Mouse (Mus musculus): ENCODE measurements around the gene Gm4881.

Gene Gm4881

DNA sequence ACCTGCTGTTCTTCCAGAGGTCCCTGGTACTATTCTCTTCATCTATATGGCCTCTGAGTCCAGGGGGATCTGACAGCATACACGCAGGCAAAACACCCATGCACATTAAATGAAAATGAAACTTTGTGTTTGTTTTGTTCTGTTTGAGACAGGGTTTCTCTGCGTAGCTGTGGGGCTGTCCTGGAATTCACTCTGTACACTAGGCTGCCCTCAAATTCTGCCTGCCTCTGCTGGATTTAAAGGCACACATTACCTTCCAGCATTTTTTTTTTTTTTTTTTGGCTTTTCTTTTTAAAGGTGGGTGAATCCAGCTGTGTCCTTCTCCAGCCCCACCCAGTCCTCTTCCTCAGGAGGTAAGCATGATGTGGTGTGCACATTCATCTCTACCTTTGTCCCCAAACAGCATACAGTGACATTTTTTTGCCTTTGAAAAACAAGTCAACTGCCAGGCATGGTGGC is 52.1 kb downstream of the Gm4881 start:
- POLR2A ChIA-PET, result interaction anchor here (0.6 to 18.4 kb wide), 38 partner anchors 7 to 508 kb away, joined by 3 to 436 read pairs (median 8); partner anchors contain the start of genes Arhgef1 (in 4 of the 4), Dmrtc2 (in 3 of the 4), Lypd4 (in 3 of the 4) and Rps19 (in 3 of the 4)
- CTCF ChIA-PET, result interaction anchor here in 2 of 4 experiments (0.7 to 7.1 kb wide), 3 partner anchors 13 to 58 kb away, joined by 4 to 92 read pairs (median 19); partner anchors contain the start of gene Arhgef1 (in 1 of the 2)

DNA sequence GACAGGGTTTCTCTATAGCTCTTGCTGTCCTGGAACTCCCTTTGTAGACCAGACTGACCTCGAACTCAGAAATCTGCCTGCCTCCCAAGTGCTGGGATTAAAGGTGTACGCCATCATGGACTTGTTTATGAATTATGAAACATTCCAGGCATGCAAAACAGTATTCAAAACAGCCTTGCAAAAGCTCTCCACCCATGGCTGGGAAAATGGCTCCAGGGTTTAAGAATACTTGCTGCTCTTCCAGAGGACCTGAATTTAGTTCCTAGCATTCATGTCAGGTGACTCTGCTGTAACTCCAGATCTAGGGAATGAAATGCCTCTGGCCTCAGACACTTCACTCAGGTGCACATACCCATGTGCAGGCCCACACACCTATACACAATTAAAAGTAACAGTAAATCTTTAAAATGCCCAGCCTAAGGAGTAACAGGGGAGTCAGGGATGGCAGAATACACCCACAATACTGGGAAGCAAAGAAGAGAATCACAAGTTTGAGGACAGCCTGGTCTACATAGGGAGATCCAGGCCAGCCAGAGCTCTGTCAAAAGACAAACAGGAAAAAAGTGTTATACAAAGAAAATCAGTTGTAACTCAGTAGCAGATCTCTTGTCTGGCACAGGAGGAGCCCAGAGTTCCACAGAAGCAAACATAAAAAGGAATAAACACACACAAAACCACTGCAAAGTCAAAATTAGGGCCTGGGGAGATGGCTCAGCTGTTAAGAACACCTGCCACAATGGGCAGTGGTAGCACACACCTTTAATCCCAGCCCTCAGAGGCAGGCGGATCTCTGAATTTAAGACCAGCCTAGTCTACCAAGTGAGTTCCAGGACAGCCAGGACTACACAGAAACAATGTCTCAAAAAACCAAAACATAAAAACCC is 52.8 kb downstream of the Gm4881 start:
- ChIA-PET POLR2A (interaction anchor here (0.6 to 18.4 kb wide), 71 partner anchors 6 to 609 kb away, joined by 3 to 436 read pairs (median 8); partner anchors contain the start of genes Arhgef1 (in 4 of the 4), Dmrtc2 (in 3 of the 4), Lypd4 (in 3 of the 4) and Rabac1 (in 3 of the 4)), CTCF (interaction anchor here (0.7 to 7.1 kb wide), 17 partner anchors 10 to 81 kb away, joined by 3 to 92 read pairs (median 7); partner anchors contain the start of genes Arhgef1 (in 1 of the 4) and Rabac1 (in 1 of the 4))

DNA sequence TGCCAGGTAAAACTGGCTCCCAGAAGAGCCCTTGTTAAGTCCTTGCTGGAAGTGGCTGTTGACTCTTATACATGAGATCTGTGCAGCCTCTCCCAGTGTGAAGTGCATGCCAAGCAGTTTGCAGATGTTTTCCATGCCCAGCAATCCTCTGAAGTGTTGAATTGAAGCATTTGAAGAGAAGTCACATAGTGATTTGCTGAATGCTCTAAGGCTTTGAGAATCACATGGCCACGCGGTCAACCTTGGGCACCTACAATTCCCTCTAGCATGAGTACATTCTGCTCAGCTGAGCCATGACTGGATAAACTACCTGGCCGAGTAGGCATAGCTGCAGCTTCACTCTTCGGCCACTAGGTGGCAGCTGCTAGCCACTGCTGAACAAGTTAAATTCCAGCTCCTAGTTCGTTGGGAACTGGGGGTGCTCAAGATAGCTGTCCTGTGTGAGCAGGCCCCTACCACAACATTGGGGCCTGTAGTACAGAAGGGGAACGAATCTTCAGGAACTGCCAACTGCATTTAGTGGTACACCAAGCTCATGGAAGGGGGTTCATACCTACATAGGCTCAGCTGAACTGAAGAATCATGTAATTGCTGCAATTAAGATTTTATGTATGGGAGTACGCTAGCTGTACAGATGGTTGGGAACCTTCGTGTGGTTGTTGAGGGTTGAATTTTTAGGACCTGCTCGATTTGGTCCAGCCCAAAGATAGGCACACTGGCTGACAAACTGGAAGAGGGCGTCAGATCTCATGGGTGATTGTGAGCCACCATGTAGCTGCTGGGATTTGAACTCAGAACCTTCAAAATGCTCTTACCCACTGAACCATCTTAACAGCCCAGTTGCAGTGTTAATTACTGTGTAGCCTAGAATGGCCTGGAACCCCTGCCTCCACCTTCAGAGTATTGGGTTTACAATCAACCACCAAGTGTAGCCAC is 53.7 kb downstream of the Gm4881 start:
- CTCF ChIA-PET, result interaction anchor here (0.5 to 7.1 kb wide), 36 partner anchors 9 to 429 kb away, joined by 3 to 92 read pairs (median 5); partner anchors contain the start of genes Arhgef1 (in 2 of the 4) and Rabac1 (in 2 of the 4)
- POLR2A ChIA-PET, result interaction anchor here (0.6 to 18.4 kb wide), 110 partner anchors 9 to 608 kb away, joined by 3 to 436 read pairs (median 5); partner anchors contain the start of genes Arhgef1 (in 4 of the 4), Dmrtc2 (in 4 of the 4), Lypd4 (in 4 of the 4) and Rabac1 (in 4 of the 4)

DNA sequence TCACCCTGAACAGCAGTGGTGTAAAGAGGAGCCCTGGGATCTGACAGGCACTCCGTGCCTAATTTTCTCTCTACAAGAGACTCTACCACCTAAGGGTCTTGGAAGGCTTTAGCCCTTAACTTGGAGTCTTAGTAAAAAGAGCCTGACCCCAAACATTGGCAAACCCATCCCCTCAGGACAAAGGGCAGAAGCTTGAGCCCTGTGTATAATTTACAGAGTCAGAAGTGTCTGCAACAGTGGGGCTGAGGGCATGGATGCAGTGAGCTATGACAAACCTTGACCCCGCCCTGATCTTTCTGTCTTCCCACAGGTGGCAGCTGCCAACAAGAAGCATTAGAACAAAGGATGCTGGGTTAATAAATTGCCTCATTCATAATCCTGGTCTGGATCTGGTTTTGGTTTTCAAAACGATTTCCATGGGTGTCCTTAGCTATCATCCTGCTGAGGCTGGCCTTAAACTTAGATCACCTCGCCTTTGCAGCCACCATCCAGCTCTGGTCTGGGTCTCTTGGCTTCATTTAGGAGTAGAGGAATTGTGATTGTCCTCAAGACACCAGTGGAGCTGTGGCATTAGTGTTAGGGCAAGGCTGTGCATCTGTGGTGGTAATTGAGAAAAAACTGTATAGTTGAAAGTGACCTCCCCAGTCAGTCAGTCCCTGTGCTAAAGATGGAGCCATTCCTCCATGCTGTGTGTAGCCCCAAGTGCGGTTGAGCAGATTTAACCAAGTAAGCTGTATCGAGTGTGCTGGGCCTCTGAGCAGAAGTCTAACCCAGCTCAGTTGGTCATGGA is 54.7 kb downstream of the Gm4881 start:
- POLR2A ChIA-PET, result interaction anchor here (0.5 to 18.4 kb wide), 92 partner anchors 9 to 590 kb away, joined by 3 to 436 read pairs (median 6); partner anchors contain the start of genes Arhgef1 (in 4 of the 4), Dmrtc2 (in 4 of the 4), Lypd4 (in 4 of the 4) and Rabac1 (in 3 of the 4)
- CTCF ChIA-PET, result interaction anchor here (0.5 to 7.1 kb wide), 31 partner anchors 8 to 428 kb away, joined by 3 to 92 read pairs (median 5); partner anchors contain the start of genes Arhgef1 (in 2 of the 4) and Rabac1 (in 2 of the 4)

DNA sequence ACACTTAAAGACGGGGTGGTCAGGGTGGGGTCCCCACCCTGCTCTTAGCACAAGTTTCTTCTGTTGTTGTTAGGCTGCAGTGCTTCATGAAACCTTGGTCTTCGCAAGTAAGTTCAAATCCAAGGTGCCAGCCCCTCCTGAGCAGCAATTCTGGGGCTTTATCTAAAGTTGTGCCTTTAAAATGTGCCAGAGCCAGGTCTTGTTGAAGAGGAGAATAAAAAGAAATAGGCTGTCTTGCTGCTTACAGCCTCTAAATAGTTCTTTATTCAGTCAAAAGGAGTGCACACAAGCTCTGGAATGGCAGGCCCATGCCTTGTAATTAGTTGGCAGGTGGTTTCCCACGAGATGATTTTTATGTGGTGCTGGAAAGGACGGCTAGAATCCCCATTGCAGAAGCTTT is 57.2 kb downstream of the Gm4881 start:
- POLR2A ChIA-PET, result interaction anchor here (0.6 to 18.4 kb wide), 47 partner anchors 7 to 369 kb away, joined by 3 to 436 read pairs (median 4); partner anchors contain the start of genes Arhgef1 (in 3 of the 4), Dmrtc2 (in 3 of the 4), Lypd4 (in 3 of the 4) and Rabac1 (in 3 of the 4)
- CTCF ChIA-PET, result interaction anchor here in 1 of 4 experiments (1.0 to 1.1 kb wide), 2 partner anchors 70 to 78 kb away, joined by 3 to 4 read pairs; no protein-coding TSS in a partner anchor

DNA sequence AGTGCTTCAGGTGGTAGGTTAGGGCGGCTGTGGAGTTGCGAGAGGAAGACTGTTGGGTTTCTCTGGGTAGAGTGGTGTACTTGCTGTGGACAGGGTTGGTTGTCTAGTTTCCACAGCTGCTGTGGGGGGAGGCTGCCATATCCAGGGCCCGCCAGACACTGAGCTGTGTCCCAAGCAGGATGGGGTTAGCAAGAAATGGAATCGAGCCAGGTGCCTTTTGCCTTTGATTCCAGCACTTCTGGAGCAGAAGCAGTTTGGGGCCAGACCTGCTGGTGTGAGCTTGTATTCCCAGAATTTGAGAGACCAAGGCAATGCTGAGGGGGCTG is 58.0 kb downstream of the Gm4881 start:
- ChIA-PET CTCF (no interaction called here), POLR2A (interaction anchor here (0.6 to 18.4 kb wide), 40 partner anchors 8 to 781 kb away, joined by 3 to 436 read pairs (median 6); partner anchors contain the start of genes Arhgef1 (in 3 of the 4), Dmrtc2 (in 3 of the 4), Lypd4 (in 3 of the 4) and Rabac1 (in 2 of the 4))

DNA sequence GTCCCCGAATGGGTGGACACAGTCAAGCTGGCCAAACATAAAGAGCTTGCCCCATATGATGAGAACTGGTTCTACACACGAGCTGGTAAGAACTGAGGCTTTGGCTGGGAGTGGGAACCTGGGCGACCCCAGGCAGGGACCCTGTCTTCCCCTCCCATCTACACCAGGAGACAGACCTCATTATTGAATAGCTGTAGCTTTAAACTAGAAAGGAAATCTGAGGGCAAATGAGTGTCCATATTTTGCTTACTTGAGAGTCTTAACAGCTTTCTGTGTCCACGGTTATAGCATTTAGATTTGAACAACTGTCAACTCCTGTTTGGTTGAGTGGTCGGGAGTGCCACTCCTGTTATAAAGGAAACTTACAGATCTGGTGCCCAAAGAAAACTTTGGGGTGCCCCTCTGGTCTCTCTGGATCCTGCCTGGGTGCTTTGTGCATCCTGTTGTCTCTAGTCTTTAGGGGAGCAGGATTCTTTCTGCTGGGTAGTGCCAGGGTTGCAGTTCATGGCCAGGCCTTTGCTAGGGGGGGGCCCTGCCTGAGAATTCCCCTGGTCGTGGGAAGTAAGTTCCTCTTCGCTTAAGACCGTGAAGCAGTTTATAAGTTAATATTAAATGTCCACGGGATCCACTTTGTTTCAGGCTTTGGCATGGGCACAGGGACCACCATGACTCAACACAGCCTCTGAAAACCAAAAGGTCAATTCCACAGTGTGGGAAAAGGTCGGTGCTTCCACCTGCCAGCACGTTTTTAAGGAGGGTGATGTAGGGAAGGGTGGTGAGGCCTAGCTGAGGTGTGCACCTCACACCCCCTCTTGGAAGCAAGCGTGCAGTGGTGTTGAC is 58.6 kb downstream of the Gm4881 start:
- CTCF ChIA-PET, result interaction anchor here in 2 of 4 experiments (0.6 to 2.4 kb wide), 2 partner anchors 18 to 302 kb away, joined by 4 to 15 read pairs; no protein-coding TSS in a partner anchor
- POLR2A ChIA-PET, result interaction anchor here (0.6 to 18.4 kb wide), 45 partner anchors 8 to 781 kb away, joined by 3 to 436 read pairs (median 6); partner anchors contain the start of genes Arhgef1 (in 3 of the 4), Dmrtc2 (in 3 of the 4), Lypd4 (in 3 of the 4) and Rabac1 (in 2 of the 4)

DNA sequence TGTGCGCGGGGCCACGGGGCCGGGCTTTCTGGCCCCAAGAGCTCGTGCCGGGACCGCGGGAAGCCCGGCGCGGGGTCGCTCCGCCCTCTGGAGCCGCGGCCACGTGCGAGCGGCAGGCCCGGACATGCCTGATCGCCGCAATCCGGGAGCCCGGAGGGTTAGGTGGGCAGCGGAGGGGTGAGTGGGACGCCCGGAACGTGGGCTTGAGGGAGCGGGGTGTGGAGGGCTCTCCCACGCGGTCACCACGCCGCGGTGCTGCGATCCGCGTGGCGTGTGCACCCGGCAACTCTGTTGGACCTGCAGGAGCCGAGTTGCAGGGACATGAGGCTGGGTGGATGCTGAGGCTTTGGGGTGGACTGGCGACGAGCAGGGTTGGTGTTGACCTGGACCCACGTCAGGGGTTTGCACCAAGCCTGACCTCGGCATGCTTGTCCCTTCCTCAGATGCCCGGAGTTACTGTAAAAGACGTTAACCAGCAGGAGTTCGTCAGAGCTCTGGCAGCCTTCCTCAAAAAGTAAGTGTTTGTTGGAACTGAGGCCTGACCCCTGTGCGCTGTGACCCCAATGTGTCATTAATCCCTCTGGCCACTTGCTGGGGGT is 59.5 kb downstream of the Gm4881 start:
- POLR2A ChIA-PET, result interaction anchor here (0.7 to 18.4 kb wide), 50 partner anchors 3 to 422 kb away, joined by 3 to 436 read pairs (median 7); partner anchors contain the start of genes Arhgef1 (in 2 of the 4), Dmrtc2 (in 2 of the 4), Lypd4 (in 2 of the 4) and Rabac1 (in 2 of the 4)
- CTCF ChIA-PET, result interaction anchor here in 3 of 4 experiments (0.6 to 2.4 kb wide), 8 partner anchors 15 to 303 kb away, joined by 3 to 16 read pairs (median 4); partner anchors contain the start of genes Dmrtc2 (in 1 of the 3), Lypd4 (in 1 of the 3) and Rabac1 (in 1 of the 3)

DNA sequence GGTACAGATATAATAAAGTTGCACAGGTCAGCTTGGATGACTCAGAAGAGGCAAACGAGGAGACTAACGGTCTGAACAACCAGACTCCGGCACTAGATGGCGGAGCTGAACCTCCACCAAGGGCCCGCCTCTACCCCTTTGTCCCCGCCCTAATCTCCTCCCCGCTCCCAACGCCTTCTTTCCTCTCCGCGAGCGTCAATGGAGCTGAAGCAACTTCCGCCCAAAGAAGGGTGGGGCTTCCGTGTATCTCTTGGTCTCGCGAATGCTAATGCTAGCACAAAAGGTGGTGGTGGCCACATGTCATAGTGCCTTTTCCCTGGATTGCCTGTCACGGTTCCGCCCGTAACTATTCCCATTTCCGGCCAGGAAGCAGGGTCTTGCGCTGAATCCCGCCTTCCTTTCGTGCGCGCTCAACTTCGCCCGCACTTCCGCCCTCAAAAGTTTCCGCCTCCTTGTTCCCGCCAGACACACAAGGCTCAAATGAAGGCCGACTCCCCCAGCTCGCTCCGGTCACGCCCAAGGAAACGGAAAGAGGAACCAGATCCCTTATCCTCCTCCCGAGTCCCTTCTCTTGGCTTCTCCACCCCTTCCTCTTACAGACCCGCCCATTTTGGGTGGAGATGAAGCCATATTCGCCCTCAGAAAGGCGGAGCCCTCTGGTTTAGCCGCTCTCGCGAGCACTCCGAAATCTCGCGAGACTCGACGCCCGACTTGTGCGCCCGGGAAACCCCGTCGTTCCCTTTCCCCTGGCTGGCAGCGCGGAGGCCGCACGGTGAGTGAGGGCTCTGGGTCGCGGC is 60.2 kb downstream of the Gm4881 start, which contains the start of gene Rps19:
Rps19 (plus strand) TSS at position 476 of the 797 bp plus-strand sequence.
- POLR2A ChIA-PET, result interaction anchor here (0.6 to 18.4 kb wide), 93 partner anchors 4 to 943 kb away, joined by 3 to 436 read pairs (median 5); partner anchors contain the start of genes Dmrtc2 (in 4 of the 4), Lypd4 (in 4 of the 4), Arhgef1 (in 3 of the 4) and Rabac1 (in 3 of the 4)
- CTCF ChIA-PET, result interaction anchor here in 3 of 4 experiments (0.6 to 2.4 kb wide), 17 partner anchors 11 to 223 kb away, joined by 3 to 16 read pairs (median 4); partner anchors contain the start of genes Dmrtc2 (in 1 of the 3), Lypd4 (in 1 of the 3) and Rabac1 (in 1 of the 3)

DNA sequence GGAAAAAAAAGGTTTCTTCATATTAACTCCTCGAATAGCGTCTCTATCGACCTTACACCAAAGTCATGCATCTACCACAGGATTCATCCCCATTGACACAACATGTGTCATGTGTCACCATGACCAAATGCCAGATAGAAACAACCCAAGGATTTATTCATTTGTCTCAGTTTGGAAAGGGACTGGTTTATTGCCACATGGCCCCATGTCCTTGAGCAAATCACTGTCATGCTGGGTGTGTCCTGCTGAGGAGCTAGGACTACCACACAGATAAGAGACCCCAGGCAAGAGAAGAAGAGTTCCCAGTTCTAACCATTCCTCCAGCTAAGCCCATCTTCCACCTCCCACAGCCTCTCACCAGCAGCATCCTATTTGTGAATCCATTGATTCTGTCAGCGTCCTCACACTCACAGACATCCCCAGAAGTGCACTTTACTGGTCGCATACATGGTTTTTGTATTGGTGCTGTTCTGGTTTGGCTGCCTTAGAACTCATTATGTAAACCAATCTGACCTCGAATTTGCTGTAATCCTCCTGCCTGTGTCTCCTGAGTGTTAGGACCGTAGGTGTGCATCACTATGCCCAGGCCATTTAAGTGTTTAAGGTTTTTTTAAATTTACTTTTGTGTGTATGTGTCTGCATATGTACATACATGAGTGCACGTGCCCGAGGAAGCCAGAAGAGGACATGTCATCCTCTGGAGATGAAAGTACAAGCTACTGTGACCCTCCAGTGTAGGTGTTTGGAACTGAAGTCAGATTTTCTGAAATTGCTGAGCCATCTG is 61.7 kb downstream of the Gm4881 start:
- ChIA-PET CTCF (interaction anchor here in 2 of 4 experiments (0.6 to 1.2 kb wide), 3 partner anchors 26 to 271 kb away, joined by 3 read pairs; no protein-coding TSS in a partner anchor), POLR2A (interaction anchor here in 3 of 4 experiments (1.0 to 18.4 kb wide), 19 partner anchors 5 to 89 kb away, joined by 3 to 436 read pairs (median 38); partner anchors contain the start of genes Arhgef1 (in 3 of the 3), Dmrtc2 (in 2 of the 3), Lypd4 (in 2 of the 3) and Rabac1 (in 2 of the 3))

DNA sequence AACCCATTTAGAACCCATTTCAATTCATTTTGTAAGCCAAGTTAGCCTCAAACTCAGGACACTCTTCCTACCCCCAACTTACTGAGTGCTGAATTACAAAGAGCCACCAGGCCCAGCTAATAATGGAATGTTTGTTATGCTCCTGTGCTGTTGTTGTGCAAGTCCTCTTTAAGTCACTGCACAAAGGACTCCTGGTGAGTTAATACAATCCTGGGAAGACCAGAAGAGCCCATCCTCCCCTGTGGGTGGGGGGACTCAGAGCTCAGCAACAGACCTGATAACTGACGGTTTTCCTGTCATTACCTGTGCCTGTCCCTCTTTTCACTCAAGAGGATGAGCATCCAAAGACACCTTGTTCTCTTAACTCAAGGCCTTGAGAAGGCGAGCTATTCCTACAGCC is 64.7 kb downstream of the Gm4881 start:
- ChIA-PET POLR2A (interaction anchor here (0.6 to 18.4 kb wide), 53 partner anchors 4 to 373 kb away, joined by 3 to 425 read pairs (median 4); partner anchors contain the start of genes Arhgef1 (in 3 of the 4), Dmrtc2 (in 3 of the 4), Lypd4 (in 3 of the 4) and Rabac1 (in 2 of the 4)), CTCF (interaction anchor here in 3 of 4 experiments (0.6 to 2.5 kb wide), 18 partner anchors 9 to 364 kb away, joined by 3 to 10 read pairs (median 4); partner anchors contain the start of genes Dmrtc2 (in 2 of the 3), Lypd4 (in 2 of the 3) and Rabac1 (in 1 of the 3))

DNA sequence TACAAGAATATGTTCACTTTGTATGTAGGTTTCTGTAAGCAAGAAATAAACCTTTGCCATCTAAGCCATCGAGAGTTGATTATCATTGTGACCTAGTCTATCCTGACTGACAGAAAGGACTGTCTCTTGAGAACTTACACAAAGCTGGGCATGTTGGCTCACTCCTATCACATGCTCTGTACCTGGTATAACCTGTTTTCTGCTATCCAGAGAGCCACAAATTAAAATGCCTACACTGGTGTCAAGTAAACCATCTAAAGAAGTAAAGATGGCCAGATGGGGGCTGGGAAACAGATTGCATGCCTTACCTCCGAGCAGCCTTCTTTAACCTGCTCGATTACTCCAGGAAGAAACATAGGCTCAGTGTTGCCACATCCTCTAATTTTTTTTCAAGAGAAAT is 66.7 kb downstream of the Gm4881 start:
- ChIA-PET CTCF (no interaction called here), POLR2A (interaction anchor here in 3 of 4 experiments (1.0 to 17.0 kb wide), 9 partner anchors 8 to 95 kb away, joined by 3 to 425 read pairs (median 29); partner anchors contain the start of genes Rps19 (in 2 of the 3), Dmrtc2 (in 1 of the 3), Lypd4 (in 1 of the 3) and Rabac1 (in 1 of the 3))

Data from embryonic stem cell, embryonic (primary cell).